Mouse (Mus musculus) neural tube, embryonic 12.5 days (tissue): ENCODE measurements at regions not wholly inside any gene's neighbourhood (a gene's known extent, or its start where the extent isn't known, plus 50 kb on each side); places are given as distances from the start of the nearest gene placed in this dataset.

Experiments
- ATAC-seq: fragments of 200-750 bp; cut with Nextera tagmentation; 2 replicates; pipeline ENCODE4 v1.8.0; 2017; ENCODE audit warnings: low read depth, mild to moderate bottlenecking, moderate TSS enrichment, moderate library complexity; ENCODE audit not compliant: low FRiP score
- H3K27ac ChIP-seq: fragments of 300-500 bp; sonication (generic); 2 replicates; pipeline ENCODE4 v1.5.1; 2016
- H3K27me3 ChIP-seq: fragments of 300-500 bp; sonication (generic); replicated peaks from 2 replicates; pipeline ENCODE4 v1.6.1; 2016; ENCODE audit warnings: mild to moderate bottlenecking
- H3K36me3 ChIP-seq: fragments of 300-500 bp; sonication (generic); 2 replicates; pipeline ENCODE4 v1.6.1; 2016; ENCODE audit warnings: mild to moderate bottlenecking
- H3K4me1 ChIP-seq: fragments of 300-500 bp; sonication (generic); 2 replicates; pipeline ENCODE4 v1.6.1; 2016
- H3K4me2 ChIP-seq: fragments of 300-500 bp; sonication (generic); replicated peaks from 2 replicates; pipeline ENCODE4 v1.6.1; 2016; ENCODE audit warnings: mild to moderate bottlenecking
- H3K4me3 ChIP-seq: fragments of 300-500 bp; sonication (generic); 2 replicates; pipeline ENCODE4 v1.5.1; 2016
- H3K9ac ChIP-seq: fragments of 300-500 bp; sonication (generic); 2 replicates; pipeline ENCODE4 v1.6.1; 2016; ENCODE audit warnings: mild to moderate bottlenecking
- H3K9me3 ChIP-seq: fragments of 300-500 bp; sonication (generic); 2 replicates; pipeline ENCODE4 v1.6.1; 2016; ENCODE audit warnings: mild to moderate bottlenecking
- WGBS: fragments of 180-500 bp; shearing (Covaris S2); methylation state at CpG from one replicate; pipeline ENCODE4 v1.1.7; 2016; 5-methylcytosine and 5-hydroxymethylcytosine counted together

DNA sequence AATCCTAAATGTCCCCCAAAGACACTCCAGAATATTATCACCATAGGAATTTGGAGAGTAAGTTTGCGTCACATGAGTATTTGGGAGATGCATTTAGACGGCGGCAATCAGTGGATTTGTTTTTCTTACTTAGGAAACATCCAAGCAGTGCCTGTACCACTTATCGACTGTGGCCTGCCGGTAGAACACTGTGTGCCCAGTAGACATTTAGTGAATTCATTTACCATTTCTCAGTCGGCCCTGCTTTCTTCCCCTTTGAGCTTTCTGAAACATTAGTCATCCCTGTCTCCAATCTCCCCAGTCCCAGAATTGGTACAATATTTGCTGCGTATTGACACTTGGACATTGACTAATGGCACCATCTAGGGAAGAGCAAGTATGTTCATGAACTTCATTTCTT lies 391.7 kb upstream of the Tmpo start:
- no peak overlapping the region for H3K27ac ChIP-seq
- no peaks in the 10 kb centered on the region for H3K36me3 ChIP-seq
- ATAC-seq = no peak
- no peaks in the 10 kb centered on the region for H3K9me3 ChIP-seq
- peaks cover 12% of the 10 kb centered on the region; the same call in 1 of the 2 replicates for H3K4me1 ChIP-seq
- no peaks in the 10 kb centered on the region for H3K27me3 ChIP-seq
- H3K4me3 ChIP-seq = no peak overlapping the region
- 62% methylated on average over 7 of the region's 7 CpGs for WGBS
- no peak overlapping the region for H3K4me2 ChIP-seq
- H3K9ac ChIP-seq = no peak overlapping the region

DNA sequence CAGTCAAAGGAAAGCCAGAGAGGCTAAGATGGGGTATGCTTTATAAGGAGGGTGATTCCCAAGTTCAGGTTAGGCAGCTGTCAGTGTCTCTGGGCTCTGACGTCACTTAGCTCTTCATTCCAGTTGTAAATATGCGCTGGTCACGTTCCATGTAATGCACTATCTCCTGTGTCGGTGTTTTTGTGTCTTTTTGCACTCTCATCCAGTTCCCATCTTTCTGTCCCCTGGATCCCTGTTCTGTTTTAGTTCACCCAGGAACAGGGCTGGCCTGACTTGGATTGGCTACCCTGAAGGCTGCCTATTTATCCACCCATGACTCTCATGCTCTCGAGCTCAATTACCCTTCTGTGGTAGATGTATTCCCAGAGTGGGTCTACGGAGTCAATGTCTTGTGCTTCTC lies 387.9 kb upstream of the Tmpo start:
- H3K4me3 ChIP-seq = no peak overlapping the region
- H3K4me2 ChIP-seq = no peak overlapping the region
- H3K27me3 ChIP-seq = no peaks in the 10 kb centered on the region
- H3K27ac ChIP-seq = no peak overlapping the region
- H3K9ac ChIP-seq = no peak overlapping the region
- no peak for ATAC-seq
- peaks cover 12% of the 10 kb centered on the region; the same call in 1 of the 2 replicates for H3K4me1 ChIP-seq
- no peaks in the 10 kb centered on the region for H3K36me3 ChIP-seq
- H3K9me3 ChIP-seq = no peaks in the 10 kb centered on the region
- 86% methylated on average over 6 of the region's 6 CpGs for WGBS

DNA sequence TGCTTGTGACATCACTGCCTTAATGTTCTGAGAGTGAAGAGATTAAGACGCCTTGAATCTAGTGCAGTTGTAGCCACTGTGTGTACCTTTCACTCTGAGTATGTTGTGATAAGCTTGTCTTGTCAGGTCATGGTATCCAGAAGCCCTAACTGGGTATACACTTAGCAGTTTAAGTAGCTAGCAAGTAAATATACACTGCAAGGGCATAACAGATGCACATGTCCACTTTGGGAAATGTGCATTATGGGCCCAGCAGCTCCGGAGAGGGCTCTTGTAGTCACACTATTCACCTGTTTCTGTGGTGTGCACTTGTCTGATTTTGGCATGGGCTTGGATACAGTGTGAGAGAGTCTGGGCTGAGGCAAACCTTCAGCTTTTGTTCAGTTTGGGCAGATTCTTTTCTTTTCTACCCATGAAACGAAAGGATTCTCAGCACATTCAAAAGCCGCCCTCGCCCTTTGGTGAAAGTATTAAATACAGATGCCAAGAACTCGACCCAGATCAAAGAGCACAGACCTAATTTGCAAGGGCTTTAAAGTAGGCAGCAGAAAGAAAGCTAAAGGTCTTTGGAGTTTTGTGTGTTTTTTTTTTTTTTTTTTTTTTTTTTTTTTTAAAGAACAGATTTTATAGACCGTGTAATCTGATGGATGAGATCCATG lies 385.1 kb upstream of the Tmpo start:
- no peak for ATAC-seq
- peaks cover 7% of the 10 kb centered on the region; the same call in 1 of the 2 replicates for H3K4me1 ChIP-seq
- no peak overlapping the region for H3K9ac ChIP-seq
- WGBS = 39% methylated on average over 7 of the region's 7 CpGs
- H3K4me3 ChIP-seq = no peak overlapping the region
- H3K27ac ChIP-seq = no peak overlapping the region
- no peak overlapping the region for H3K4me2 ChIP-seq
- H3K27me3 ChIP-seq = no peaks in the 10 kb centered on the region
- H3K36me3 ChIP-seq = no peaks in the 10 kb centered on the region
- H3K9me3 ChIP-seq = no peaks in the 10 kb centered on the region

DNA sequence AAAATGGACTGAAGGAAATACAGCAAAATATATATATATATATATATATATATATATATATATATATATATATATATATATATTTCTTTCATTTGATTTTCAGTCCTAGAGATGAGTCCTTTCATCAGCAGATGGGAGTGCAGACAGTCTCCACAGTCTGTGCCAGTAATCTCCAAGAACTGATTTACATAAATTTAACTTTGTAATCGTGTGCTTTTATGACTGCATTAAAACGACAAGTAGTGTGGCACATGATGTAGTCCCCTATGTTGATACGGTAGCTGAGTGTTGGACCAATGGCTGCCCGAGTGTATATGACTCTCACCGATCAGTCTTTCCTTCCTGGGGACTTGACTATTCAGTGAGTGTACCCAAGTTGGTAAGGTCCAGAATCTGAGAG lies 378.2 kb upstream of the Tmpo start:
- Histone ChIP-seq H3K27ac (no peak overlapping the region), H3K9me3 (no peaks in the 10 kb centered on the region), H3K9ac (no peak overlapping the region), H3K4me3 (no peak overlapping the region), H3K4me1 (no peaks in the 10 kb centered on the region; the same call in 1 of the 2 replicates), H3K36me3 (no peaks in the 10 kb centered on the region), H3K27me3 (no peaks in the 10 kb centered on the region), H3K4me2 (no peak overlapping the region)
- ATAC-seq = no peak
- WGBS = 79% methylated on average over 5 of the region's 5 CpGs

DNA sequence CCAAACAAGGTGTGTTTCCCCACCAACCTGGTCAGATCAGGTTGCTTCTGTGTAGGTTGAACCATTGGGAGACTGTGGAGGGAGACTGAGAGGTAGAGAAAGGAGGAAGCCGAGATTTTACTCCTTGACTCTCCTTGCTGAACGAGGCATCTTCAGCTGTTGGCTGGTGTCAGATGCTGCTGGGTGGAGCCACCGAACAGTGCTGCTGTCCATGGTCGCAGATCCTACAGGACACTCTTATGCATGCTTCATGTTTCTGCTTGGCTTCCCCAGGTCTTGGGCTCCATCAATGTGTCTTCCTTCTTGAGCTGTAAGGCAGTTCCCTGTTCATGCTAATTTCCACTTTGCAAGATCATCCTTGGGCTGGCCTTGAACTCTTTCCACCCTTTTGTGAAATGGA lies 367.0 kb upstream of the Tmpo start:
- H3K27me3 ChIP-seq = no peaks in the 10 kb centered on the region
- no peaks in the 10 kb centered on the region for H3K4me1 ChIP-seq
- H3K36me3 ChIP-seq = no peaks in the 10 kb centered on the region
- 72% methylated on average over 4 of the region's 4 CpGs for WGBS
- ATAC-seq = no peak
- no peak overlapping the region for H3K4me3 ChIP-seq
- no peaks in the 10 kb centered on the region for H3K9me3 ChIP-seq
- no peak overlapping the region for H3K9ac ChIP-seq
- H3K27ac ChIP-seq = no peak overlapping the region
- H3K4me2 ChIP-seq = no peak overlapping the region

DNA sequence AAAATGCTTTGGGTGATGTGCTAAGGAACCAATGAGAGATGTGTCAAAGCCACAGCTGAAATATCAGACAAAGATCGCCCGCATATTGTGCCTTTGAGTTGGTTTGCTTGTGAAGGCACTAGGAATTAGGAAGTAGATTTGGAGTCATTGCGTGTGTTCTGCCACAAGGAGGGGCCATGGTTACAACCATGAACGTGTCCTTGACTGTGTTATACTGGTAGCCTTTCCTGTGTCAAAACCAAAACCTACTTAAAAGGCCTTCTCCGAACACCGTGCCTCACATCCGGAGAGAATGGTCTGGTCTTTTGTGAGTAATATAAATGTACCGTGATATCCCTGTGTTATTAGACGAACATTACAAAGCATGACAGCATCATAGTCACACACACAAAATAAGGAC lies 365.0 kb upstream of the Tmpo start:
- no peak overlapping the region for H3K27ac ChIP-seq
- no peaks in the 10 kb centered on the region for H3K9me3 ChIP-seq
- H3K4me2 ChIP-seq = no peak overlapping the region
- H3K4me3 ChIP-seq = no peak overlapping the region
- H3K36me3 ChIP-seq = no peaks in the 10 kb centered on the region
- peak; percentile 70; the same call in 1 of the 2 replicates for ATAC-seq
- 52% methylated on average over 9 of the region's 9 CpGs for WGBS
- 0 out of 2 replicates have a peak, but pooled peaks cover 7% of the 10 kb centered on the region for H3K4me1 ChIP-seq
- H3K27me3 ChIP-seq = no peaks in the 10 kb centered on the region
- no peak overlapping the region for H3K9ac ChIP-seq

DNA sequence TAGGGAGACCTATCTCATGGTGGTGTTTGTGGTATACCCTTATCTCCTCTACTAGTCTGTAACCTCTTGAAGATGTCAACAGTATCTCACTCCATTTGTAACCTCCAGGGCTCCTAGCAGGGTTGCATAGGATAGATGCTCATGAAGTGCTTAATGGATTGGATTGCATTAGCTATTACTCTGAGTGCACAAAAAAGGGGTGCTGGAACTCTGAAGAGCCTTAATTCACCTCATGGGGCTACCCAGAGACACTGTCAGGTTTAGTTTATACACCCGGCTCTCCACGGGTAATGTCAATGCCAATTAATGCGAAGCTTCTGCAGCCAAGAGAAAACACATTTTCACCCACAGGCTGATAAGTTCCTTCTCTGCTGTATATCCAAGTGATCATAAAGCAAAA lies 364.3 kb upstream of the Tmpo start:
- Histone ChIP-seq H3K4me2 (no peak overlapping the region), H3K9me3 (no peaks in the 10 kb centered on the region), H3K4me3 (no peak overlapping the region), H3K4me1 (0 out of 2 replicates have a peak, but pooled peaks cover 7% of the 10 kb centered on the region), H3K27ac (no peak overlapping the region), H3K27me3 (no peaks in the 10 kb centered on the region), H3K9ac (no peak overlapping the region), H3K36me3 (no peaks in the 10 kb centered on the region)
- 80% methylated on average over 3 of the region's 3 CpGs for WGBS
- no peak for ATAC-seq

DNA sequence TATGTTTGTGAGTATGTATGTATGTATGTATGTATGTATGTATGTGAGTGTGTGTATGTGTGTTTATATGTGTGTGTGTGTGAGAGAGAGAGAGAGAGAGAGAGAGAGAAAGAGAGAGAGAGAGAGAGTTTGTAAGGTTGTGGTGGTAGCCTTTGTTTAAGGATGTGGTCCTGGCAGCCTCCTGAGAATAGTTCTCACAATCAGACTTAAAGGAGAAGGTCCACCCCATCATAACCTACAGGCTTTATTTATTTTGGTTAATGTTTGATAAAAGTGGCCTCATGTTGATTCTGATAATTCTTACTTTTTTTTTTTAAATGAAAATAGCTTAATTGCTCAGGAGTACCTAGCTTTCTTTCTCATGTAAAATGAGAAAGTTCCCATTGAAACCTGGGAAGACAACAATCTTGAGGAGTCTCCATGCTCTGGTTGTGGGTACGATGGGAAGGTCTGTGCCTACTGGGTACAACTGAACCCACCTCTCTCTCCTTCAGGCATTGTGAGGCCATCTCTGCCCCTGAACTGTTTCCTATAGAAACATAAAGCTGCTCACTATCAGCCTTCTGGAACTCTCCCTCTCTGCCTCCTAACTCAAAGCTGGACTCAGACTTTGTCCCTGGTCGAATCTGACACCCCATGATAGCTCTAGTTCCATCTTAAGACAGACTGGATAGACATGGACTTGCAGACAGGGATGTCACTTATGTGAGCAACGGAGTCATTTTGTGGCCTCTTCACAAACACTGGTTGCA lies 362.2 kb upstream of the Tmpo start:
- Histone ChIP-seq H3K36me3 (no peaks in the 10 kb centered on the region), H3K27me3 (no peaks in the 10 kb centered on the region), H3K9me3 (no peaks in the 10 kb centered on the region), H3K27ac (no peak overlapping the region), H3K9ac (no peak overlapping the region), H3K4me1 (0 out of 2 replicates have a peak, but pooled peaks cover 7% of the 10 kb centered on the region), H3K4me2 (no peak overlapping the region), H3K4me3 (no peak overlapping the region)
- 81% methylated on average over 3 of the region's 3 CpGs for WGBS
- no peak for ATAC-seq

DNA sequence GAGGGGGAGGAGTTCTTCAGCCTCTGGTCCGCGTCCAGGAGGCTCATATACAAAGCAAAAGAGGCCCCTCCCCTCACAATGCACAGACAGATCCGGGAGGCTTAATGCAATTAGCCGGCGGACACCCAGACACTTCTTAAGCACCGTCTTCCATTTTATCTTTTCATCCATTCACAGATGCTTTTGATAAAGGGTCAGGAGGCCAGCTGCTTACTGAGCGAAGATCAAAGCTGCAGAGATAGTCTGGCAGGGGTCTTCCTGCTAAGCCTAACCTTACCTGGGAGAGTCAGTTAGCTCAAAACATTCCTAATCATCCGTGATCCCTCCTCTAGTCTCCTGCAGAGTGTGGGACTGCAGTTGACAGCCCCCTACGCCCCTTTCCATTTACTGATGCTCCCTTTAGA lies 361.1 kb upstream of the Tmpo start:
- no peak overlapping the region for H3K27ac ChIP-seq
- H3K9ac ChIP-seq = no peak overlapping the region
- no peak for ATAC-seq
- H3K4me2 ChIP-seq = 0 out of 2 replicates have a peak overlapping the region, but pooled peaks have one; percentile 14
- no peaks in the 10 kb centered on the region for H3K36me3 ChIP-seq
- H3K9me3 ChIP-seq = no peaks in the 10 kb centered on the region
- WGBS = 10% methylated on average over 9 of the region's 9 CpGs
- no peaks in the 10 kb centered on the region for H3K27me3 ChIP-seq
- H3K4me3 ChIP-seq = no peak overlapping the region
- peaks cover 11% of the 10 kb centered on the region for H3K4me1 ChIP-seq

DNA sequence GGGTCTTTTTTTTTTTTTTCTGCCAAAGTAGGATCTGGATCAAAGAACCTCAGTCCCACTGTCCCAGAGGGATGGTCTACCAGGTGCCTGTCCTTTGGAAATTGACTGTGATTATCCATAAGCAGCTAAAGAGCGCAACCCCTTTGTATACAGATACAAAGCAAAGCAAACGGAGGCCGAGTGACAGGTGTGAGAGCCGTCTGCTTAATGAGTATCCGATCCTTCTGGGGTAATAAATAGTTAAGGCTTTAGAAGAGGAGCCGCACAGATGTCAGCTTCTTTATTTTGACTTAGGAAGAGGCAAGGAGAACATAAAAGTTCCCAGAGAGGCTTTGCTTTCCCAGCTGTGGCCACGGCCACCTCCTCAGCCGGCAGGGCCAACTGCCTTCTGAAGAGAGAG lies 356.1 kb upstream of the Tmpo start:
- 9% methylated on average over 8 of the region's 8 CpGs for WGBS
- no peaks in the 10 kb centered on the region for H3K9me3 ChIP-seq
- ATAC-seq = peak; percentile 37; the same call in 1 of the 2 replicates
- no peak overlapping the region for H3K4me2 ChIP-seq
- H3K9ac ChIP-seq = no peak overlapping the region
- H3K4me3 ChIP-seq = no peak overlapping the region
- H3K27ac ChIP-seq = no peak overlapping the region
- H3K36me3 ChIP-seq = no peaks in the 10 kb centered on the region
- H3K4me1 ChIP-seq = peaks cover 8% of the 10 kb centered on the region
- H3K27me3 ChIP-seq = no peaks in the 10 kb centered on the region

DNA sequence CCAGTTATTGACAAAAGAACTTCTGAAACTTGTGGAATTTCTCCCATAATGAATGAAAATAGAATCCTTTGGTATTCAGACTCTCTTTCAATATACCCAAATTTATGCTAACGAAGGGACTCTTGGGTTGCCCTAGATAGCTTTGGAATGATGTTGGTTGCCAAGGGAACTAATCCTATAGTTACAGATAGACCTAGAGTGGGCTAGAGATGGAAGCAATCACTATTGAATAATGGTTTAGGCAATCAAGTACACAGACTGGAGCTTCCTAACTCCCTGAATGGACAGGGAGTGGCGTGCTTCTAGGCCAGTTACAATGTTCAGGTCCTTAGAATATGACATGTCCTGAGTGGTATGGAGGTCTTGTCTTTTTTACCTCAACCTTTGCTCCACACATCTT lies 354.3 kb upstream of the Tmpo start:
- Histone ChIP-seq H3K9me3 (no peaks in the 10 kb centered on the region), H3K27me3 (no peaks in the 10 kb centered on the region), H3K4me2 (no peak overlapping the region), H3K4me3 (no peak overlapping the region), H3K4me1 (peaks cover 5% of the 10 kb centered on the region), H3K27ac (no peak overlapping the region), H3K36me3 (no peaks in the 10 kb centered on the region), H3K9ac (no peak overlapping the region)
- 88% methylated on average over 2 of the region's 2 CpGs for WGBS
- no peak for ATAC-seq

DNA sequence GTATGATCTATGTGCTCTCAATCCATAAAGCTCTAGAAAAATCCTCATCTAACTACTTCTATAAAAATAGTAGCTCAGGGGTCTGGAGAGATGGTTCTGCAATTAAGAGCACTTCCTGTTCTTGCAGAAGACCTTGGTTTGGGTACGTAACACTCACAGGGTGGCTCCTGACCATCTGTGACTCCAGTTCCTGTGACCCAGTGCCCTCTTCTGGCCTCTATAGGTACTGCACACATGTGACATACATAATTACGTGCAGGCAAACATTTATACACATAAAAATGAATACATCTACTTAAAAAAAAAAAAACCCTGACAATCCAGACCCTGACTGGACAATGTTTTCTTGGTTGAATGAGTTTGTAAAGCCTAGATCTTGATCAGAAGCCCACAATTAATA lies 347.2 kb upstream of the Tmpo start:
- 86% methylated on average over 2 of the region's 2 CpGs for WGBS
- H3K4me3 ChIP-seq = no peak overlapping the region
- no peaks in the 10 kb centered on the region for H3K27me3 ChIP-seq
- 0 out of 2 replicates have a peak, but pooled peaks cover 4% of the 10 kb centered on the region for H3K9me3 ChIP-seq
- no peak for ATAC-seq
- no peaks in the 10 kb centered on the region for H3K4me1 ChIP-seq
- no peak overlapping the region for H3K27ac ChIP-seq
- H3K4me2 ChIP-seq = no peak overlapping the region
- no peak overlapping the region for H3K9ac ChIP-seq
- no peaks in the 10 kb centered on the region for H3K36me3 ChIP-seq

DNA sequence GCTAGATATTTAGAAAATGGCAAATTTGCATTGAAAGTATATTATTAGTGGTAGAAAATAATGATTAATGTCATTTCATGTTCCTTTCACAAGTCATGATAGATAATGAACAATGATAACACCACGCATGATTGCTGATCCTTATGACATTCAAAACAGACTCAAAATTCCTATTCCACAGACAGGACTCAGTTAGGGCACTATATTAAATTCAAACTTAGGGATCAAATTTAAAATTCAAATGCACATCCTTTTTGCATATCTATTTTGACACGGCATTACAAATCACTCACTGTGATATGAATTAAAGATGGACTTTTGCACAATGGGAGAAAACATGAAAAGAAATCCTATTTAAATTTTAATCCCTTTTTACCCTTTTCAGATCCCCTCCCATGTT lies 340.1 kb upstream of the Tmpo start:
- WGBS = 88% methylated on average over 2 of the region's 2 CpGs
- Histone ChIP-seq H3K4me2 (no peak overlapping the region), H3K9me3 (no peaks in the 10 kb centered on the region), H3K27ac (no peak overlapping the region), H3K4me3 (no peak overlapping the region), H3K36me3 (no peaks in the 10 kb centered on the region), H3K9ac (no peak overlapping the region), H3K4me1 (no peaks in the 10 kb centered on the region), H3K27me3 (no peaks in the 10 kb centered on the region)
- ATAC-seq = no peak
